Mouse (Mus musculus): ENCODE measurements around the gene Cyp3a57. TPM values are rescaled to one million over a fixed set of nuclear protein-coding genes. Genes with fewer than 3 reads are reported as not detected.
"Not testable (repeated sequence)": the region's sequence is repeated elsewhere in the genome, so short reads cannot be mapped to it uniquely, and the experiment has no call there.

The Cyp3a57 gene
- polyA plus RNA-seq, 1 experiment from 2014 or later: not detected

- no peak for ATAC-seq (replicated peaks; ENCODE audit: extremely low read depth, insufficient read depth, low FRiP score)
- Histone ChIP-seq H3K4me3 (ENCODE audit: low read length) (no peak overlapping the region), H3K9ac (ENCODE audit: low read length) (no peak overlapping the region), H3K9me3 (replicated peaks; ENCODE audit: control insufficient read depth, low read length) (no peaks in the 10 kb centered on the region), H3K4me1 (ENCODE audit: control insufficient read depth, insufficient read depth, low read length) (no peaks in the 10 kb centered on the region), H3K36me3 (ENCODE audit: control insufficient read depth, insufficient read depth) (no peaks in the 10 kb centered on the region), H3K27me3 (ENCODE audit: control insufficient read depth, insufficient read depth, low read length) (no peaks in the 10 kb centered on the region), H3K27ac (ENCODE audit: low read length) (no peak overlapping the region), H3K4me2 (ENCODE audit: low read depth, low read length) (no peak overlapping the region)
- WGBS: 82% methylated on average over 1 of the region's 1 CpGs
Measured at GRCm38 (mm10) chr5:145353081-145353480, 8.0 kb downstream of the Cyp3a57 start.

GRCm38 (mm10) chr5:145415416-145415815 is 70.3 kb downstream of the Cyp3a57 start:
- ATAC-seq (replicated peaks; ENCODE audit: extremely low read depth, insufficient read depth, low FRiP score); H3K36me3 ChIP-seq (ENCODE audit: control insufficient read depth, insufficient read depth); H3K4me3 ChIP-seq (ENCODE audit: low read length); H3K4me2 ChIP-seq (ENCODE audit: low read depth, low read length); H3K4me1 ChIP-seq (ENCODE audit: control insufficient read depth, insufficient read depth, low read length); H3K9ac ChIP-seq (ENCODE audit: low read length); H3K27ac ChIP-seq (ENCODE audit: low read length); H3K27me3 ChIP-seq (ENCODE audit: control insufficient read depth, insufficient read depth, low read length): not testable (repeated sequence)
- peaks cover 34% of the 10 kb centered on the region for H3K9me3 ChIP-seq (replicated peaks; ENCODE audit: control insufficient read depth, low read length)
- WGBS: 77% methylated on average over 9 of the region's 9 CpGs

DNA sequence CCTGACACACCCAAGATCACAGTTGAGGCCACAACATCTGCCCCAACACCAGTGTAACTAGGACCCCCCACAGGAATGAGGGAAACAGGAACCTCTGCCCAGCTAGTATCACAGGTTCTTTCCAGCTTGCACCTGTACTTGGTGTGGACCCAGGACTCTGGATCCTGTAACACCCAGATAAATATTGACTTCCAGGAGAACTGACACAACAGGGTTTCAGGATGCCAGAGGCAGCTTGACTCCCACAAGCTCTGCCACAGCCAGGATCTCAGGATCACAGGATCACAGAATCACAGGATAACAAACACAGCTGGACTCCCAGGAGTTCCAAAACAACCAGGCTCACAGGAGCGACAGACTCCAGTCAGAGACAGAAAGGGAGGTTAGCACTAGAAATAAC is 77.2 kb downstream of the Cyp3a57 start:
- no peaks in the 10 kb centered on the region for H3K4me1 ChIP-seq (ENCODE audit: control insufficient read depth, insufficient read depth, low read length)
- H3K9ac ChIP-seq (ENCODE audit: low read length): no peak overlapping the region
- H3K9me3 ChIP-seq (replicated peaks; ENCODE audit: control insufficient read depth, low read length): 0 out of 2 replicates have a peak, but pooled peaks cover 5% of the 10 kb centered on the region
- ATAC-seq (replicated peaks; ENCODE audit: extremely low read depth, insufficient read depth, low FRiP score): no peak
- H3K4me2 ChIP-seq (ENCODE audit: low read depth, low read length): no peak overlapping the region
- no peak overlapping the region for H3K27ac ChIP-seq (ENCODE audit: low read length)
- no peaks in the 10 kb centered on the region for H3K36me3 ChIP-seq (ENCODE audit: control insufficient read depth, insufficient read depth)
- 79% methylated on average over 1 of the region's 1 CpGs for WGBS
- no peaks in the 10 kb centered on the region for H3K27me3 ChIP-seq (ENCODE audit: control insufficient read depth, insufficient read depth, low read length)
- no peak overlapping the region for H3K4me3 ChIP-seq (ENCODE audit: low read length)

- no peak overlapping the region for H3K4me3 ChIP-seq (ENCODE audit: low read length)
- H3K27me3 ChIP-seq (ENCODE audit: control insufficient read depth, insufficient read depth, low read length): no peaks in the 10 kb centered on the region
- no peak overlapping the region for H3K4me2 ChIP-seq (ENCODE audit: low read depth, low read length)
- no peaks in the 10 kb centered on the region for H3K36me3 ChIP-seq (ENCODE audit: control insufficient read depth, insufficient read depth)
- H3K4me1 ChIP-seq (ENCODE audit: control insufficient read depth, insufficient read depth, low read length): no peaks in the 10 kb centered on the region
- H3K9ac ChIP-seq (ENCODE audit: low read length): no peak overlapping the region
- peaks cover 12% of the 10 kb centered on the region; the same call in 1 of the 2 replicates for H3K9me3 ChIP-seq (replicated peaks; ENCODE audit: control insufficient read depth, low read length)
- H3K27ac ChIP-seq (ENCODE audit: low read length): no peak overlapping the region
- no peak for ATAC-seq (replicated peaks; ENCODE audit: extremely low read depth, insufficient read depth, low FRiP score)
Measured at GRCm38 (mm10) chr5:145431004-145431403, 85.9 kb downstream of the Cyp3a57 start.

GRCm38 (mm10) chr5:145433688-145434087 is 88.6 kb downstream of the Cyp3a57 start:
- no peak overlapping the region for H3K9ac ChIP-seq (ENCODE audit: low read length)
- WGBS: 62% methylated on average over 1 of the region's 1 CpGs
- H3K27ac ChIP-seq (ENCODE audit: low read length): no peak overlapping the region
- H3K4me1 ChIP-seq (ENCODE audit: control insufficient read depth, insufficient read depth, low read length): no peaks in the 10 kb centered on the region
- no peak for ATAC-seq (replicated peaks; ENCODE audit: extremely low read depth, insufficient read depth, low FRiP score)
- no peaks in the 10 kb centered on the region for H3K27me3 ChIP-seq (ENCODE audit: control insufficient read depth, insufficient read depth, low read length)
- no peak overlapping the region for H3K4me2 ChIP-seq (ENCODE audit: low read depth, low read length)
- H3K36me3 ChIP-seq (ENCODE audit: control insufficient read depth, insufficient read depth): no peaks in the 10 kb centered on the region
- H3K9me3 ChIP-seq (replicated peaks; ENCODE audit: control insufficient read depth, low read length): peaks cover 12% of the 10 kb centered on the region; the same call in 1 of the 2 replicates
- no peak overlapping the region for H3K4me3 ChIP-seq (ENCODE audit: low read length)

Other genes with a start within 250 kb of the Cyp3a57 start
- 263 and 300 TPM in 2 replicates for gene Arpc1b, start 231.1 kb upstream of the Cyp3a57 start, polyA plus RNA-seq (2015; fragmentation: Nextera tagmentation; extraction: Ambion mirVana)
- 46.0 and 49.8 TPM in 2 replicates for gene Pdap1, start 205.0 kb upstream of the Cyp3a57 start, polyA plus RNA-seq (2015; fragmentation: Nextera tagmentation; extraction: Ambion mirVana)
- 118 and 134 TPM in 2 replicates for gene Bud31, start 204.9 kb upstream of the Cyp3a57 start, polyA plus RNA-seq (2015; fragmentation: Nextera tagmentation; extraction: Ambion mirVana)
- gene Ptcd1, start 178.2 kb upstream of the Cyp3a57 start, polyA plus RNA-seq (2015; fragmentation: Nextera tagmentation; extraction: Ambion mirVana): 16.4 and 17.2 TPM in 2 replicates
- 25.9 and 26.5 TPM in 2 replicates for gene Cpsf4, start 178.1 kb upstream of the Cyp3a57 start, polyA plus RNA-seq (2015; fragmentation: Nextera tagmentation; extraction: Ambion mirVana)
- 1,156 and 1,380 TPM in 2 replicates for gene Atp5j2, start 153.2 kb upstream of the Cyp3a57 start, polyA plus RNA-seq (2015; fragmentation: Nextera tagmentation; extraction: Ambion mirVana)
- 7.0 and 8.0 TPM in 2 replicates for gene Zkscan14, start 143.4 kb upstream of the Cyp3a57 start, polyA plus RNA-seq (2015; fragmentation: Nextera tagmentation; extraction: Ambion mirVana)
- 9.8 and 9.9 TPM in 2 replicates for gene Zkscan5, start 140.7 kb upstream of the Cyp3a57 start, polyA plus RNA-seq (2015; fragmentation: Nextera tagmentation; extraction: Ambion mirVana)
- gene Zfp655, start 113.6 kb upstream of the Cyp3a57 start, polyA plus RNA-seq (2015; fragmentation: Nextera tagmentation; extraction: Ambion mirVana): 30.0 and 31.9 TPM in 2 replicates
- gene Zscan25, start 64.8 kb upstream of the Cyp3a57 start, polyA plus RNA-seq (2015; fragmentation: Nextera tagmentation; extraction: Ambion mirVana): 0.51 and 0.64 TPM in 2 replicates
- gene Cyp3a16, start 124.4 kb downstream of the Cyp3a57 start, polyA plus RNA-seq (2015; fragmentation: Nextera tagmentation; extraction: Ambion mirVana): 0.08 TPM in 1 of 2 replicates, not detected in the other
- gene Cyp3a41b, start 239.5 kb downstream of the Cyp3a57 start, polyA plus RNA-seq (2015; fragmentation: Nextera tagmentation; extraction: Ambion mirVana): not detected in 2 replicates